Comparison of ENCODE assay signal across 8 mouse cellular contexts in the genomic region with DNA sequence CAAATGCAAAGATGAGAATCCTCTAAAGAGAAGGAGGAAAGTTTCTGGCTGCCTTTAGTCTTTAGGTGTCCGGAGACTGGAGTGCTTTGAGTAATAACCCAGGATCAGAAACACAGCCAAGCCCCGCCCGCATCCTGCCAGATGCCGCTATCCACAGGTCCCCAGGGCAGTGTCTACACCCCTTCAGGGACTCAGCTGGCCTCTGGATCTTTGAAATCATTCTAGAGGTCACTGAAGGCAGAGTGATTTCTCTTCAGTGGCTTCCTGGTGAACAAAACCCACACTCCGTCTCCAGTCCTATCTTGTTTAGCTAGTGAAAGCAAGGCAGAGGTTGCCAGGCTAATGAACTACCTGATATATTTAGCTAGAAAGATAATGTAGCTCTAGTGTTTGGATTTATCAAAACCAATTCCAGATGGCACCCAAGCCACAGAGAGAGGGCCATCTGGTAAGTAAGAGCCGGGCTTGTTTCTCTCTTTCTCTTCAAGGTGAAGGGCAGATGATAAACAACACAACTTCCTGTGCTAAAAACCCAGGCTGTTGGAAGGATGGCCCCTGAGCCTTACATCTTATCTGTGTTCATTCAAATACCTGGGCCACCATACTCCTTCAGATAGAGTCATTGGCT. TPM values are rescaled to one million over a fixed set of nuclear protein-coding genes. Genes with fewer than 3 reads are reported as not detected.
DNase-seq lines count a peak whose midpoint lies in the region; ATAC-seq and TF ChIP-seq lines count a peak whose summit lies in the region.

No protein-coding gene starts in this region.

- peak; percentile 78 for ATAC-seq in intestine, embryonic 15.5 days
- 0 out of 2 replicates have a peak, but pooled peaks have one; percentile 38 for ATAC-seq in liver, embryonic 14.5 days (ENCODE audit: insufficient read depth)
- ATAC-seq in forebrain, embryonic 15.5 days (replicated peaks): no peak

- H3K27me3 ChIP-seq in intestine, embryonic 15.5 days (replicated peaks): no peaks in the 10 kb centered on the region
- no peaks in the 10 kb centered on the region for H3K27me3 ChIP-seq in liver, embryonic 14.5 days (ENCODE audit: control insufficient read depth, insufficient read depth, low read length)
- no peaks in the 10 kb centered on the region for H3K27me3 ChIP-seq in forebrain, embryonic 15.5 days

- TF ChIP-seq EP300 in liver, embryonic 14.5 days (IDR thresholded peaks at IDR 0.05; ENCODE audit: low read depth): no peak

- H3K9ac ChIP-seq in intestine, embryonic 15.5 days: no peak overlapping the region
- no peak overlapping the region for H3K9ac ChIP-seq in liver, embryonic 14.5 days (replicated peaks)
- no peak overlapping the region for H3K9ac ChIP-seq in forebrain, embryonic 15.5 days (replicated peaks)

- DNase-seq in left cerebral cortex, postnatal 4 days: peak; percentile 48
- no peak for DNase-seq in left cerebral cortex, adult 11 months (ENCODE audit: low spot score)
- peak; percentile 73 for DNase-seq in gastrocnemius, adult 18-20 months (ENCODE audit: low spot score)
- DNase-seq in liver, embryonic 14.5 days (ENCODE audit: low read depth in 3 of 3, low spot score in 3 of 3): peak in 1 of 3 experiments; percentile 12
- DNase-seq in urinary bladder, adult 18-20 months (ENCODE audit: low spot score in 2 of 2): no peak
- no peak for DNase-seq in c-Kit-positive CD71-positive TER-119-positive erythroid progenitor cells, embryonic 14.5 days (ENCODE audit: low spot score)

- intact Hi-C loops in left cerebral cortex, postnatal 4 days (cut with DNase I): no loop called here

- H3K36me3 ChIP-seq in intestine, embryonic 15.5 days: no peaks in the 10 kb centered on the region
- H3K36me3 ChIP-seq in liver, embryonic 14.5 days (replicated peaks; ENCODE audit: control insufficient read depth, insufficient read depth, low read depth): no peaks in the 10 kb centered on the region
- H3K36me3 ChIP-seq in forebrain, embryonic 15.5 days: no peaks in the 10 kb centered on the region

- TF ChIP-seq CTCF in liver, embryonic 14.5 days (IDR thresholded peaks at IDR 0.05; ENCODE audit: low read depth): no peak

- peak overlapping the region; percentile 15; the same call in 1 of the 2 replicates for H3K4me2 ChIP-seq in intestine, embryonic 15.5 days (replicated peaks)
- H3K4me2 ChIP-seq in liver, embryonic 14.5 days (ENCODE audit: low read depth): 0 out of 2 replicates have a peak overlapping the region, but pooled peaks have one; percentile 18
- no peak overlapping the region for H3K4me2 ChIP-seq in forebrain, embryonic 15.5 days (replicated peaks)

- H3K9me3 ChIP-seq in intestine, embryonic 15.5 days: no peaks in the 10 kb centered on the region
- H3K9me3 ChIP-seq in liver, embryonic 14.5 days (ENCODE audit: control insufficient read depth, low read length): no peaks in the 10 kb centered on the region
- H3K9me3 ChIP-seq in forebrain, embryonic 15.5 days: no peaks in the 10 kb centered on the region

- no peak overlapping the region for H3K4me3 ChIP-seq in intestine, embryonic 15.5 days (replicated peaks)
- H3K4me3 ChIP-seq in liver, embryonic 14.5 days (ENCODE audit: insufficient read depth in 1 of 2, low read depth in 2 of 2, low read length in 2 of 2): no peak overlapping the region
- H3K4me3 ChIP-seq in forebrain, embryonic 15.5 days: no peak overlapping the region

- peak overlapping the region; percentile 29; the same call in 1 of the 2 replicates for H3K27ac ChIP-seq in intestine, embryonic 15.5 days
- H3K27ac ChIP-seq in liver, embryonic 14.5 days: peak overlapping the region; percentile 18; the same call in 1 of the 2 replicates
- no peak overlapping the region for H3K27ac ChIP-seq in forebrain, embryonic 15.5 days (replicated peaks)

- 13% methylated on average over 6 of the region's 6 CpGs for whole genome bisulfite sequencing in intestine, embryonic 15.5 days
- WGBS in liver, embryonic 14.5 days (ENCODE audit: insufficient replicate concordance): 16% methylated on average over 6 of the region's 6 CpGs
- WGBS in forebrain, embryonic 15.5 days: 60% methylated on average over 6 of the region's 6 CpGs

- peaks cover 20% of the 10 kb centered on the region for H3K4me1 ChIP-seq in intestine, embryonic 15.5 days (replicated peaks)
- H3K4me1 ChIP-seq in liver, embryonic 14.5 days (replicated peaks; ENCODE audit: control insufficient read depth in 2 of 2, insufficient read depth in 2 of 2, low read length in 1 of 2): peaks cover 12 to 38% of the 10 kb centered on the region in 2 experiments
- H3K4me1 ChIP-seq in forebrain, embryonic 15.5 days: peaks cover 22% of the 10 kb centered on the region

RNA-seq across cellular contexts. Expression of a gene that starts 32.6 kb away (rescaled TPM):
- 100 to 1,000 TPM; 374 to 381 TPM for total RNA-seq in left cerebral cortex, postnatal 4 days (2021)
- 10 to 100 TPM; 15.2 to 20.9 TPM for total RNA-seq in gastrocnemius, adult 18-20 months (2021)
- polyA plus RNA-seq in intestine, embryonic 15.5 days (2015; fragmentation: Nextera tagmentation; extraction: Ambion mirVana): 20.0 and 25.5 TPM in 2 replicates
- 8.6 and 14.5 TPM in 2 replicates for polyA plus RNA-seq in liver, embryonic 14.5 days (2012; rRNA removed)
- 2.3 and 2.7 TPM in 2 replicates for polyA plus RNA-seq in liver, embryonic 14.5 days (2014; fragmentation: Nextera tagmentation; extraction: Ambion mirVana)
- polyA plus RNA-seq in forebrain, embryonic 15.5 days (2015; fragmentation: Nextera tagmentation; extraction: Ambion mirVana): 55.7 and 60.2 TPM in 2 replicates

Comparison
In these comparisons a context has a peak if more than half of its experiments do, and no peak if none do; other contexts are left out.
1. DNase-seq: peak in left cerebral cortex, postnatal 4 days (single experiment) and gastrocnemius, adult 18-20 months (single experiment); none in left cerebral cortex, adult 11 months (single experiment), urinary bladder, adult 18-20 months (0 of 2) and c-Kit-positive CD71-positive TER-119-positive erythroid progenitor cells, embryonic 14.5 days (single experiment).